Mouse (Mus musculus) E14TG2a.4 (cell line): Measurements from ENCODE around the gene Nodal.

Experiments
- H3K27me3 ChIP-seq: 2 replicates; pipeline ENCODE4 v1.6.1; 2014; ENCODE audit warnings: low read length, control low read depth; ENCODE audit not compliant: insufficient read depth
- H3K36me3 ChIP-seq: 2 replicates; pipeline ENCODE4 v1.6.1; 2014; ENCODE audit warnings: low read length, control low read depth; ENCODE audit not compliant: insufficient read depth
- H3K4me1 ChIP-seq: replicated peaks from 2 replicates; pipeline ENCODE4 v1.6.1; 2014; ENCODE audit warnings: low read depth, low read length, control low read depth
- H3K4me3 ChIP-seq: replicated peaks from 2 replicates; pipeline ENCODE4 v1.5.1; 2014; ENCODE audit warnings: mild to moderate bottlenecking, low read length
- H3K9me3 ChIP-seq: 2 replicates; pipeline ENCODE4 v1.6.1; 2014; ENCODE audit warnings: low read length, control low read depth
- CTCF ChIP-seq: conservative IDR thresholded peaks from 2 replicates; pipeline ENCODE4 v1.5.1; 2014; ENCODE audit warnings: low read length
- NANOG ChIP-seq: IDR thresholded peaks from 2 replicates; pipeline ENCODE4 v1.6.1; 2014; ENCODE audit warnings: borderline replicate concordance, low read length, mixed read lengths
- POU5F1 ChIP-seq: IDR thresholded peaks from 2 replicates; pipeline ENCODE4 v1.6.1; 2014; ENCODE audit warnings: low read length, borderline replicate concordance

Gene Nodal

DNA sequence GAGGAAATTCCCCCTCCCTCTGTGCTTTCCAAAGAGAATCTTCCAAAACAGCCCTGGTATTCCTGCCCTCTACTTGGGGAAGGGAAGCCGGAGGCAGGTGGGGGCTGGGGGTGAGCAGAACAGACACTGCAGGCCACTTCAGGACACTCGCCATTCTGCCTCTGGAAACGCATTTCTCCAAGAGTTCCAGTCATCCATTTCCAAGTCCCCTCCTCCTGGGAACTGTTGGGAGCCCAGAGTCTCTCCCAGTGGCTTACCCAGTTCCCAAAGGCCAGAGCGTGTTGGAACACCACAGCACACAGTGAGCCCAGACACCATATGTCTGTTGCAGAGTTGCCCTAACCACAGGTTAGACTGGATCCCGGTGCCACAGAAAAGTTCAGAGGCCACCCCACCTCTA lies 39.1 kb upstream of the Nodal start:
- H3K4me3 ChIP-seq: peak overlapping the region; percentile 96; the same call in 1 of the 2 replicates
- TF ChIP-seq NANOG (no peak), CTCF (no peak), POU5F1 (no peak)
- H3K4me1 ChIP-seq: peaks cover 90% of the 10 kb centered on the region

DNA sequence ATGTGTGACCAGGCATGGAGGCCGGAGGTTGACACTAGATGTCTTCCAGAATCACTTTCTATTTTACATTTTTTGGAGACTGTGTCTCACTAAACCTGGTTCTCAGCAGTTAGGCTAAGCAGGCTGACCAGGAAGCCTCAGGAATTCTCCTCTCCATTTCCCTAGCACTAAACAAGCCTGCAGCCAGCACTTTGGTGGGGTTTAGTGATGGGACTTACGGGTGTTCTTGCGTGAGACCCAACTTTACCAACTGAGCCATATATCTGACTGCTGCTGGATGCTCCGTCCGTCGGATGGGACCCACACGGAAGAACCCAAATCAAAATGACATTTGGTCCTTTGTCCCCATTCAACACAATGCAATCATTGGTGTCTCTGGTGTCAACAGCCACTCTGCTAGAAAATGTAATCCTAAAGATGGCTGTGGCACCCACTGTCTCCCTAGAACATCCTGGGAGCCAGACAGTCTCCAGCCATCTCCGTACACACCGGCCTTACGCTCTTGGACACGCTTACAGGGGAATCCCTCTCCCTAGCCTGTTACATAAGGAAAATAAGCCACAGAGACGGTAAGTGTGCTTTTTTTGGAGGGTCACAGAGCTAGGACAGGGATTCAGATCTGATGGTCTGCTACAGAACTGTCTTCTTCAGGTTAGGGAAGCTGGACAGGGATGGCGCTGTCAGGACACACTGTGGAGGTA lies 38.3 kb upstream of the Nodal start:
- Histone ChIP-seq H3K36me3 (peaks cover 58% of the 10 kb centered on the region), H3K9me3 (no peaks in the 10 kb centered on the region), H3K4me1 (peaks cover 90% of the 10 kb centered on the region), H3K4me3 (peak overlapping the region; percentile 96), H3K27me3 (peaks cover under 1% of the 10 kb centered on the region; the same call in 1 of the 2 replicates)
- TF ChIP-seq POU5F1 (no peak), CTCF (no peak), NANOG (no peak)

More for the DNA sequence above, 39.1 kb upstream of the Nodal start:
- Histone ChIP-seq H3K9me3 (no peaks in the 10 kb centered on the region), H3K27me3 (no peaks in the 10 kb centered on the region), H3K36me3 (peaks cover 66% of the 10 kb centered on the region)

DNA sequence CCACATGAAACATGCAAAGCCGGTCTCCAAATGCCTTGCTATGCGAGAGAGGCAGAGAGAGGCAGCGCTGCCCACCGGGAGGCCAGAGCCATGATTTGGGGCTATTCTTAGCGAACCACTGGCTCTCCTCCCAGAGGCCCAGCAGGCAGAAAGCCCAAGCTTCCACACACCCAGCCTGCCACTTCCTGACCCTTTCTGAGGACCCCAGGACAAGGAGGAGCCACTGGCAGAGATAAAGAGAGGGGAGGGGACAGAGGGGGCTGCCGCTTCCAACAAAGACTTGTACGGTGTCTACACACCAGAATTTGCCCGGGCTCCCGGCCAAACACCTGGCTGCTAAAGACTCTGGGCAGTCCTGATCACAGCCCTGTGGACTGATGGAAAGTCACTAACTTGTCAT lies 37.6 kb upstream of the Nodal start:
- Histone ChIP-seq H3K4me1 (peaks cover 86% of the 10 kb centered on the region), H3K4me3 (peak overlapping the region; percentile 96), H3K36me3 (peaks cover 55% of the 10 kb centered on the region), H3K27me3 (peaks cover 7% of the 10 kb centered on the region), H3K9me3 (no peaks in the 10 kb centered on the region)
- TF ChIP-seq NANOG (no peak), CTCF (no peak), POU5F1 (no peak)

DNA sequence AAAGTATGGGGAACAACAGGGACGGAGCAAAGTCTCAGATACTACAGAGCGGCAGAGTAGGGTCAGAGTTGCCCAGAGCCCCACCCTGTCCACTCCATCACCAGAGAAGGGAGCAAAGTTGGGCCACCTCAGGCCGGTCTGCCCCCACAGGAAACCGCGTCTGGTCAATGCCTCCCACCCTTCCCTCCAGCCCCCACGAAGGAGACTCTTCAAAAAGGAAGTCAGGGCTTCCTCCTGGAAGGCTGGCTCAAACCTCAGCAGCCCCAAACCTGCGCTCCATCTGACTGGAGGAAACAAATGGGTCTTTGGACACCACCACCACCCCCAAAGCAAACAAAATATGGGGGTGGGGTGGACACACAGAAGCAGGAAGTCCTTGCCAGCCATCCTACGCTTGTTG lies 35.9 kb upstream of the Nodal start:
- Histone ChIP-seq H3K36me3 (peaks cover 43% of the 10 kb centered on the region), H3K27me3 (peaks cover 21% of the 10 kb centered on the region), H3K4me1 (peaks cover 71% of the 10 kb centered on the region), H3K9me3 (no peaks in the 10 kb centered on the region), H3K4me3 (peak overlapping the region; percentile 96)
- TF ChIP-seq POU5F1 (no peak), CTCF (no peak), NANOG (no peak)

DNA sequence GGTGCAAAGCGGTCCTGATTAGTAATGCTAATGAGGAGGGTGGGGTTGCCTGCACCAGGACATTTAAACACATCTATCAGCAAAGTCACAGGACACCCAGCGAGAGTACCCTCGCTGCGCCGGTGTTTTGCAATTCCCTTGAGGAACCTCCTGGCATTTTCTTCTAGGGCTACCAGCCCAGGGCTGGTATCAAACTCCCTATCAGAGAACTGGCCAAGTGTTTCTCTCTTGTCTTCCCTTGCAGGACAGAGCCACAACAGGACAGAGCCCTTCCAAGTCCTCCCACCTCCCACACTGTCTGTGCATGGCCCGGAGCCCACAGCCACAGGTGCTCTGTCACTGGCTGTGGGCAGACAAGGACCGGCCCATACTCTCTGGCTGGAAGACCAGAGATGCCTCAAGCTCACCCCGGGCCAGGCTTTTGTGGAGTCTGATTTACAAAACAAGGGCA lies 35.5 kb upstream of the Nodal start:
- TF ChIP-seq POU5F1: no peak
- TF ChIP-seq NANOG: no peak
- no peak for TF ChIP-seq CTCF
- H3K4me1 ChIP-seq: peaks cover 66% of the 10 kb centered on the region
- no peaks in the 10 kb centered on the region for H3K9me3 ChIP-seq
- peaks cover 38% of the 10 kb centered on the region for H3K36me3 ChIP-seq
- H3K27me3 ChIP-seq: peaks cover 21% of the 10 kb centered on the region
- peak overlapping the region; percentile 96 for H3K4me3 ChIP-seq

DNA sequence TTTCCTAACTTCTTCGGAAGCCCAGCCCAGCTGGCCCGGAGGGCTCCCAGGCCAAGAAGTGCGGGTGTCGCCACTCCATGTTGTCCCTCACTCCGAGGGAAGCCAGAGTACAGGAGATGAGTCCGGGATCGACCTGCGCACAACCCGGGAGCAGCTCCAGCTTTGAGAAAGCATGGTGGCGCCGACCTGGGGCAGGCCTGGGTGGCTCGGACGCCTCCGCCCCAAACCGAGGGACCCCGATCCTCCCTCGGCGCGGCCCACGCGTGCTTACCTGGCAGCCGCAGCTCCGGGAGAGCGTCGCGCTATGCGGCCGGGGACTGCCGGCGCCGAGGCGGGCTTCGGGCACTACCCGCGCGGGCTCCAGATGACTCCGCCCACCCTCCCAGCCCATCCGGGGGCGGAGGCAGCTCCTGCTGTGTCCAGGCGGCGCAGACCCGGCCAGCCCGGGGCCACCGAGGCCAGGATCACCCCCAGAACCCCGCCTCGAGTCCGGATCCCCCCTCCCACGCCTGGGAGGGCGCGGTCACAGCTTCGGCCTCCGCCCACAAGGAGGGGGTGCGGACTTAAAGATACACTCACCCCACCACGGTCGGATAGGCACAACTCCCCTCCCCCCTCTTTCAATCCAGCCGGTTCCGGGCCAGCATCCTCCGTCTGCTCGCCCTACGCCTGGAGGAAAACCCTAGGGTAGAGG lies 34.6 kb upstream of the Nodal start, which contains the start of gene Pald1:
Gene Pald1 (minus strand): TSS at position 510 of the 694 bp plus-strand sequence.
- H3K9me3 ChIP-seq: no peaks in the 10 kb centered on the region
- TF ChIP-seq NANOG (no peak), POU5F1 (no peak), CTCF (no peak)
- H3K27me3 ChIP-seq: peaks cover 24% of the 10 kb centered on the region
- H3K4me1 ChIP-seq: peaks cover 58% of the 10 kb centered on the region
- H3K4me3 ChIP-seq: peak within 1 kb of the TSS; percentile 96
- peaks cover 30% of the 10 kb centered on the region for H3K36me3 ChIP-seq

DNA sequence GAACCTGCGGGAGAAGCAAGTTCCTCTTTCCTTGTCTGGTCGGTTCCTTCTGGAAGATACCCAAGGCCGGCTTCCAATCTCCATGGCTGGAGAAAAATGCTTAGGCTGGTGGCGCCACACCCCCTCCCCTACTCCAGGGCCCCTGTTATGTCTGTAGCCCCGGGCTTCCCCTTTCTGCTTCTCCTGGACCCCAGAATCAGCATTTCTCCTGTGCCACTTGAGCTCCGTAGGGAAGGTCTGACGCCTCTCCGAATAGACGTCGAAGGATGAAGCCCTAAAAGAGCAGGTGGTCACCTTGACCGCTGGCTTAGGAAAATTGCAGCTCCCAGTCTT lies 34.1 kb upstream of the Nodal start:
- Histone ChIP-seq H3K4me1 (peaks cover 56% of the 10 kb centered on the region), H3K36me3 (peaks cover 25% of the 10 kb centered on the region), H3K4me3 (peak overlapping the region; percentile 96), H3K27me3 (peaks cover 26% of the 10 kb centered on the region), H3K9me3 (no peaks in the 10 kb centered on the region)
- TF ChIP-seq POU5F1 (no peak), CTCF (no peak), NANOG (no peak)

DNA sequence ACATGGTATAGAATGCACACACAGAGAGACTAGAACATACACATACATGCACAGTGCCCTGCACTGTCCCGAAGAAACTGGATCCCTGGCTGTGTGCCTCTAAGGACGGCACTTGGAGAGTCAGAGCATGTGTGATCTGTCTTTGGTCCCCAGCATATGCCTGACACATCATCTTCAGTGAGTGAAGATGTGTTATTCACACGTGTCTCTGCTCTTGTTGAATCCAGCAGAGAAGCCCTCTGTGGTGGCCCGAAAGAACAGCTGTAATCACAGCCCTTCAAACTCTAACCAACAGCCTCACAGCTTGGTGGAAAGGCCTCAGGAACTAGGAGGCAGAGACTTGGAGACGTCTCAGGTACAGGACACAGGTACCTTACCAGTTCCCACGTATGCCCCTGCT lies 32.6 kb upstream of the Nodal start:
- no peak for TF ChIP-seq POU5F1
- no peak for TF ChIP-seq NANOG
- no peak for TF ChIP-seq CTCF
- peaks cover 26% of the 10 kb centered on the region for H3K27me3 ChIP-seq

More for the DNA sequence above, 32.6 kb upstream of the Nodal start:
- Histone ChIP-seq H3K36me3 (peaks cover 10% of the 10 kb centered on the region), H3K4me1 (peaks cover 50% of the 10 kb centered on the region), H3K9me3 (no peaks in the 10 kb centered on the region), H3K4me3 (no peak overlapping the region)
